Mouse (Mus musculus) small intestine, adult 2 months (tissue): ENCODE data around the gene Tmem196.

Experiments used
- CTCF ChIP-seq: fragments of 200-500 bp; IDR thresholded peaks from 2 replicates; pipeline ENCODE4 v1.5.1; 2012; ENCODE audit warnings: low read depth, mild to moderate bottlenecking, control low read depth, inconsistent platforms, low read length, moderate library complexity, mixed read lengths; ENCODE audit not compliant: insufficient replicate concordance, insufficient read length; ENCODE audit errors: extremely low read depth
- POLR2A ChIP-seq: fragments of 200-500 bp; IDR thresholded peaks from 2 replicates; pipeline ENCODE4 v1.6.1; 2012; ENCODE audit warnings: low read depth, mild to moderate bottlenecking, control low read depth, inconsistent platforms, low read length, moderate library complexity

GRCm38 (mm10) chr12:120004280-120004679 lies 58.7 kb downstream of the Tmem196 start:
- TF ChIP-seq CTCF (no peak), POLR2A (no peak)
